Mouse (Mus musculus) gastrocnemius, postnatal 4 days (tissue): ENCODE measurements around the gene Prpf6. TPM values are rescaled to one million over a fixed set of nuclear protein-coding genes. Genes with fewer than 3 reads are reported as not detected.

Experiments
- DNase-seq, 2 experiments: peaks; one replicate each; pipeline ENCODE4 v3.0.0; 2021 to 2022; ENCODE audit warnings: low spot score in 2 of 2, mixed read lengths in 2 of 2
- total RNA-seq, 2 experiments: library from RNA; stranded (reverse); gene quantifications; 2 replicates each; pipeline ENCODE4 v1.2.3; 2021

Prpf6 gene
- total RNA-seq, 2 experiments from 2014 or later, result 41.9 to 43.9 TPM

DNA sequence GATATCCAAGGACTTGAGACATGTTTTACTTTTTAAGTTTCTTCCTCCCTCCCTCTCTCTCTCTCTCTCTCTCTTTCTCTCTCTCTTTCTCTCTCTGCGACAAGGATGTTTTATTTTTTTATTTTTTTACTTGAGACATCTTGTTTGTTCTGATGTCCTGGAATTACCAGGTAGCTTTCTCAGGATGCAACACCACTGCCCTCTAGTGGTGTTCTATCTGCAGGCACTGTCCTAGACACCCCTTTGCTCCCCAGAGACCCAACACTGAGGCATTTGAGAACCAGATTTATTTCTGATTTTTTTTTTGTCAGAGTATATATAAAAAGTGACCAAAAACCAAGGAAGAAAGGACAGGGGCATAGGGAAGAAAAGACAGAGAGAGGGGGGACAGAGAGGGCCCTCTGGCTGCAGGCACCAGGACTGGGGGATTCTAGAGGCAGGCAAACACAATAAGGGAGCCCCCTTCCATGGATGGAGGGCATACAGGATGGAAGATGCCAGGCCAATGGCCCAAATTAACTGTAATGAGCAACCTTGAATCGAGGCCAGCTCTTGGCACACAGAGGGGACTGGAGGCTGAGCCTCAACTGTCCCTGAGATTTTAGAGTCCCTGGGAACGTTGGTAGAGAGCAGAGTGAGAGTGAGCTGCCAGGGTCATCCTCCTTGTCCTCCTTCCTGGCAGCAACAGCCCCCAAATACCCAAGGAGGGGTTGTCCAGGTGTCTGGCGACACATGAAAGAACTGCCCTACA is 3.5 kb downstream of the Prpf6 start:
- DNase-seq, result no peak

DNA sequence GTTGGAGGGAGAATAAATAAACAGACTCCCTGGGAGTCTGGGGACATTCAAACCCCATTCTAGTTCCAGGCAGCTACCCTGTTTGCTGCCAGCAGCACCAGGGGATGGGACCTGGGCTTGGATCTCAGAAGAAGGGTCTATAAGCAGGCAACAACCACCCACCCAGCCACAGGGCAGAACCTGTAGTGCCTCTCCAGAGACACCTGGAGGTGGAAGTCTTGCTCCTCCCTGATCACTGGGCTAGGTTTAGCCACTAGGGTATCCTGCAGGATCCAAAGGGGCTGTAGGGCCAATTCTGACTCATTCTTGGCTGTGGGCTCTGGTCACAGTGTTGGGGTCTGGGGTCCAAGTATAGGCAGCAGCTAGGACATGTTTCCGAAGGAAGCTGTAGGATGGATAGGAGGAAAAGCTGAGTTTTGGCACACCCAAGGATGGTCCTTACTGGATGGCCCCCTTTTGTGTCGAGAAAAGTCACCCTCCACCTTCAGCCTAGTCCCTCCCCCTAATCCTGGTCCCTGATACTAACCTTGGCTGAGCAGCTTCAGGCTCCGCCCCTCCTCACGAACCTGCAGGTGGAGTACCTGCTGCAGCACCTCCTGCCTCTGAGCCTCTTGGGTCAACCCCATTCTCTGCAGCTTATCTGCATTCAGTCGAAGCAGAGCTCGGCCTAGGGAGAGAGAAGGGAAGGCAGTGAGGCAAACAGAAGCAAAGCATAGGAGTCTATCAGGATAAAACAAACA is 4.7 kb downstream of the Prpf6 start:
- DNase-seq, result no peak

DNA sequence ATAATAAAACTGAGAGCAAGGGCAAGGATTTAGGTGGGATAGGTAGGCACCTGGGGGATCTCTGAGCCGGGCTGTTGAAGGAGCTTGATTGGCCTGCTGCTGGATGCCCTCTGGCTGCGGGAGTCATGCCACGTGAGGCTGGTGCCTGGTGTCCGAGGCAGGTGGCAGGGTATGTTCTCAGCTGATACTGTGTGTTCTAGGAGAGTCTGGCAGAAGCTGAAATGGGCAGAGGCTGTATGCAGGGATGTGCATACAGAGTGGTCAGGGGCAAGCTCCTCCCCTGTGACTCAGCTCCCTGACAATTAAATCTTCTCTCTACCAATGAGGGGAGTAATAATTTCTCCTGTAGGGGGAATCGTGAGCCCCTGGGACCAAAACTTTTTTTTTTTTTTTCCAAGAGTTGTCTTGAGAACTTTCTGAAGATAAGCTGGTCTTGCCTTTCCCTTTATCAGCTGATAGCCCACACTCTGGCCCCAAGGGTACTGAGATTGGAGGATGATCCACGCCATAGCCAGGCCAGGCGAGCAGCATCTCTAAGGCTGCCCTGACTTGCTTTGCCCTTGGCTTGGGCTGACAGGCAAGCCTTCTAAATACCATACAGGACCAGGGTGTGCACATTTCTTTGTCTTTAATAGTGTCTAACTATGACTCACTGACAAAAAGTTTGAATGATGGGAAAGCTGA is 5.9 kb downstream of the Prpf6 start:
- DNase-seq, result no peak

DNA sequence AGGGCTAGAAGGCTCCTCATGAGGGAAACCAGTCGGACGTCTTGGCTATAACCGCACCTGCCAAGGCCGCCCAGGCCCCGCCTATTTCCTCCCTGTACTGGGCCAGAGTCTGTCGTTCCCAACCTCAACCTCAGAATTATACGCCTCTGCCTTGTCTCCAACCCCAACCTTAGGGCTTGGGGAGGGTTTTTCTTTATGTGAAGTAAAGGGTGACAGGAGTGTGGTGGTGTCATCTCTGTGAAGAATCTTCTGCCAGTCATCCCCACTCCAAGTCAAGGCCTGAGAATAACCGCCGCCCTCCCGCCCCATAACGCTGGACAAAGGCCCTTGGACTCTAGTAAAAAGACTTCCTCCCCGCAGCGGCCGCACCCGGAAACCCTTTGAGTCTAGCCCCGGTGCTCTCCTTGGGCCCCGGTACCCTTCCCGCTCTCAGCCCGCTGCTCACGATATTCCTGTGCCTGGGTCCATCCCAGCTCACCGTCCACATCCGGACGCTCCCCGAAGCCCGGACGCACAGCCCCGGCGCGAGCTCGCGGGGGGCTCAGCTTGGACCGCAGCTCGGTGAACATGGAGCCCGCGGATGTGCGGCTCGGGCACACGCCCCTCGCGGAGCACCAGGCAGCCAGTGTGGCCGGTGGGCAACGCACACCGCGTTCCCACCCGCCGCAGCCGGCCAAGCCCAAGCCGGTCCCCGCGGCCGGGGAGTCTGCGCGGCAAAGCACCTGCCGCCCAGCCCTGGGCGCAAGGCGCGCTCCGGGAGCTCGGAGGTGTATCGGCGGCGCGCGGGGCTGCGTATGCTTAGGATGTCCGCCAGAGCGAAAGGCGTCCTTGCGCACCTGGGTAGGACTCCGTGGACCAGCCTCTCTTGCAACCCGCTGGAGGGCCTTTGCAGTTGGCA is 7.0 kb downstream of the Prpf6 start, which contains the start of gene Samd10:
TSS of gene Samd10 (minus strand) at position 759 of the 898 bp plus-strand sequence.
- peak in 1 of 2 experiments; percentile 32 for DNase-seq

DNA sequence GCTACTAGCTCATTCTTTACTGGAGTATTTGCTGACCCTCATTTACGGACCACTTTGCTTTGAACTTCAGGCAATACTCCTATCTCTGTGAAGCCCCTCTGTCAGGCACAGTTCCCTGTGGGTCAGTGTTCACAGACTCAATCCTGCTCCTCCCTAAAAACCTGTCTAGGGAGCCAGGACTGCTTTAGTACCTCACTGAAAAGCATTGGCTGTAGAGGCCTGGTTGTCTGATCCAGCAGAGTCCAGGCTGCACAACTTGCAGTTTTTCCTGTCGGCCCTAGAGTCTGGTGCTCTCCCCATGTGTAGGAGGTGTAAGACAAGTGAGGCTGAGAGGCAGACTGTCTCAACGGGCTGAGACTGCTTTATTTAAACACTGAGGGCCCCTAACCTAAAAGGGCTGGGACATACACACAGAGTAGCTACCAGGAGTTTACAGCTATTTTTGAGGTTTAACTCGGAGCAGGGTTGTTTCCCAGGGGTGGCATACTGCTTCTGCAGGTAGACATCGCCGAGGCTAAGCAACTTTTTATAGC is 8.6 kb downstream of the Prpf6 start:
- no peak for DNase-seq

DNA sequence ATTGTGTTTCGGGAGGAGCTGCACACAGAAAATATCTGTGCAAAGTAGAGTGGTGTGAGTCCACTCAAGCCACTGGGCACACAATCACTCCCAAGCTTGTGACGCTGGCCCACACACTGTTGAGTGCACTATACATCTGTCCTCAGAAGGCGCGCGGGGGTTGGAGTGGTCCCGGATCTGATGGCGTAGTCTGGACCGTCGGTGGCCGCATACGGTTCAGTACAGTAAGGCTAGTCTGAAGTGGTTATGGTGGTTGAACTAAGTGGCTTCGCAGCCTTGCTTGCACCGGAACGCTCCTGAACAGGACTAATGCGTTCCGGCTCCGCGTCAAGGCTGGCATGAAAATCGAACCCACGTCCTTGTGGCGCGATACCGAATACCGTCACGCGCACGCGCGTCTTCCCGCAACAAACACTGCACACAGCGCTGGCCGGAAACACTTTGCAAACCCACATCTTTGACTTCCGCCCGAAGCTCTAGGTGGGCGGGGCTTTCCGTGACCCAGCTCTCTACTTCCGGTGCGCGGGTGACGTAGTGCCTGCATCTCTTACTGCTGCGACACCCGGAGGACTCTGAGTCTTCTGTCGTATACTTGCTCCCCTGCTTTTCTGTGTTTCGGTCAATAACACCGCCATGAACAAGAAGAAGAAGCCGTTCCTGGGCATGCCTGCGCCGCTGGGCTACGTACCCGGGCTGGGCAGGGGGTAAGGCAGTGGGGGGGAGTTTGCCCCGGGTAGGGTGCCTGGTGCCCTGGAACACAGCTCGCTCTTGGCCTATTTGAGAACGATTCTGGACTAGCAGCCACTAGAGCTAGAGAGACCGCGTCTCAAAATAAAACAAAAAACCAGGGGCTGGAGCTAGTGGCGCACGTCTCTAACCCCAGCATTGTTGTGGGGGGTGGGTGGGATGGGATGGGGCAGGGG is 9.4 kb downstream of the Prpf6 start:
- DNase-seq, result peak; percentile 90 to 97

DNA sequence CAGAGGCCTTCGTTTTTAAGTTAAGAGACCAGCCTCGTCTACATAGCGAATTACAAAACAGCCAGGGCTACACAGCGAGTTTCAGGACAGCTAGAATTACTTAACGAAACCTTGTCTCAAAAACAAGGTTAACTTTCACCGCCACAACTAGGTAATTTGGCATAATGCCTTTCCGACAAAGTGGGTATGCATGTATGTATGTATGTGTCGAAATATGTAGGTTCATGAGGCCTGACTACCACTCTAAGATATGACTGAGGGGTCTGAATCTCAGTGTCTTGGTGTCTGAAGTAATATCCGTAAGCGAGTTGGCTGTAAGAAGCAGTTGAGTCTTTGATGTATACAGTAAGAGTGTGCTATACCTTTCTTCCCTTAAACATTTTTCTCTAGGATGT is 10.1 kb downstream of the Prpf6 start:
- no peak for DNase-seq

DNA sequence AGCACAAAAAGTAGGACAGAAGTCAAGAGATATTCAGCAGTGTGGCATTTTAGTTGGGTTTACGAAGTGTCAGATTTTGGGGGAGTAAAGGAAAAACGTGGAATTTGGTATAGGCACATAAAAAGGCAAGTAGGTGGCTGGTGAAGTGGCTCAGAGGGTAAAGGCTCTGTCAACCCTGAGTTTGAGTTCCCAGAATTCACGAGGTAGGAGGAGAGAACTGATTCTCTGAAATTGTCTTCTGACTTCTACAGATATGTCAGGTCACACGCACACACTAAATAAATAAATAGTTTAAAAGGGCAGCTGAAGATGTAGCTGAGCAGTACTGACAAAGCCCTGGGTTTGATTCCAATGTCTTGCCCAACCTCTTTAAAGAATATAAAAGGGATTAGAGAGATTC is 10.7 kb downstream of the Prpf6 start:
- DNase-seq, result no peak

DNA sequence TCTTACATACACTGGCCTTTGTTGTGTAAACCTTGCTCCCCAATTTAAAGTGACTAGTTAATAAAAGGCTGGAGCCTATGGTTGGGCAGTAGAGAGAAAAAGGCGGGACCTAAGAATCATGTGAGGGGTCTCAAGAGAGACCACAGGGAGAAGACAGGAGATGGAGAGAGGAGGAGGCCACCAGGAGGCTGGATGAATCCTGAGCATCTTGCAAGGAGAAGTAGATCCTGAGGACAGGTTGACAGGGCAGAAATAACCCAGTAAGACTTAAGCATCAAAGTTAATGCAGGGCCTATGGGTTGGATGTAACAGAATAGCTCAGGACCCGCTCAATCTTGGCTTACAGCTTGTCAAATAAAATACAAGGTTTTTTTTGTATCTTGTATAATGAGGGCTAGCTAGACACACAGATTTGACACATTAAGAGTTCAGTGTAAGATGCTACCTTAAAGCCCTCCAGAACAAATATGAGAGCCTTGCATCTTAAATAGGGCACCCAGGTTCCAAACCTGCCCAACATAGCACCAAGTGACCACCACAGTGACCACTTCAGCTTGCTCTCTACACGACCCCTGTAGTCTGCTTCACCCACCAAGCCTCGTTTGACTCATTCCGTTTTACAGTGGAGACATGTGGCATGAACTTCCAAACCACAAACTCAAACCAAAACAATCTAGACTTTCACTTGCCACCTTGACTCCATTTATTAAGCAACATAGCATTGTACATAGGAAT is 27.3 kb downstream of the Prpf6 start:
- no peak for DNase-seq

DNA sequence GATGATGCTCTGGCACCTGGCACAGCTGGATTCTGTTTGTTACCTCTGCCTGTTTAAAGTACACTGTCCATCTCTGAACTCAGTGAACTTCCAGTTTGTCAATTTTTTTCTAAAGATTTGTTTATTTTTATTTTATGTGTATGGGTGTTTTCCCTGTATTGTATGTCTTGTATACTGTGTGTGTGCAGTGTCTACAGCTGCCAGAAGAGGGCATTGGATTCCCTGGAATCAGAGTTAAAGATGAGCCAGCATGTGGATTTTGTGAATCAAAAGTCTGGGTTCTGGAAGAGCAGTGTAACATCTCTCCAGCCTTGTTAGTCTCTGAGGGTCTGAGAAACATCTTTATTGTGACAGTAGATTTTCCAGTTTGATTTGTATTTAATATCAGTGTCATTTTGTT is 31.7 kb downstream of the Prpf6 start:
- no peak for DNase-seq

DNA sequence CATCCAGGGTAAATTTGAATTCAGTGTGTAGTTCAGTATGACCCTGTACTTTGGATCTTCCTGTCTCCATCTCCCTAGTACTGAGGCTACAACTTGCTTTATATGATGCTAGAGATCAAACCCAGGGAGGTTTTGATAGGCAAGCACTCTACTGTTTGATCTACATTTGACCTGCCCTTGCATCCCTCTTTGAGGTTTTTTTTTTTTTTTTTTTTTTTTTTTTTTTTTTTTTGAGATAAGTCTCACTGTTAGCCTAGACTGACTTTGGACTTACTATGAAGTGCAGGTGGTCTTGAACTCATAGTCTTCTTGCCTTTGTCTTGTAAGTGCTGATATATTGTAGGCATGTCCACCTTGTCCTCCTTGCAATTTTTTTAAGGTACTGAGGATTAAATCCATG is 36.8 kb downstream of the Prpf6 start:
- DNase-seq, result no peak

DNA sequence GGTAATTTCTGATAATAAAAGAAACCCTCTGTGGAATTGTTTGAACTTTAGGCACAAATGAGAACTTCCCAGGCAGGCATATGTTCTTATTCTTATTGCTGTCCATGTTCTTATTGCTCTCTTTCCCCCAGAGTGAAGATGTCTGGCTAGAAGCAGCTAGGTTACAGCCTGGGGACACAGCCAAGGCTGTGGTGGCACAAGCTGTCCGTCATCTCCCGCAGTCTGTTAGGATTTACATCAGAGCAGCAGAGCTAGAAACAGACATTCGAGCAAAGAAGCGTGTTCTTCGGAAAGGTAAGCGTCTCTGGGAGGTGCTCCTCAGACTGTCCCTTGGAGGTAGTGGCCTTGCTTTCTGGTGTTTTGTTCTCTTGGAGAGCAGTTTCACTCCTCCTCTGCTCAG is 41.0 kb downstream of the Prpf6 start:
- DNase-seq, result no peak

DNA sequence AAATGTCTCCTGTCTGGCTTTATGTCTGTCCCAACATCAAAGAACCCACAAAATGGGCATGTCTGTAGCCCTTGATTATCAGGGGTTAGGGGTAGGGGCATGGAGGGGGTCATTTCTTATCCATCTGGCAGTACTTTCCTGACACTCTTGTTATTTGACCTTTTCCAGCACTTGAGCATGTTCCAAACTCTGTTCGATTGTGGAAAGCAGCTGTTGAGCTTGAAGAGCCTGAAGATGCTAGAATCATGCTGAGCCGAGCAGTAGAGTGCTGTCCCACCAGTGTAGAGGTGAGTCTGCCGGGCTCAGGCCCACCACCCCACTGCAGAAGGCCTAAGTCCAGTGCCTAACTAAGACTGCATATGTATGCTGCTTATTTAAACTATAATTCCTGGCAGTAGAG is 44.2 kb downstream of the Prpf6 start:
- DNase-seq, result no peak

DNA sequence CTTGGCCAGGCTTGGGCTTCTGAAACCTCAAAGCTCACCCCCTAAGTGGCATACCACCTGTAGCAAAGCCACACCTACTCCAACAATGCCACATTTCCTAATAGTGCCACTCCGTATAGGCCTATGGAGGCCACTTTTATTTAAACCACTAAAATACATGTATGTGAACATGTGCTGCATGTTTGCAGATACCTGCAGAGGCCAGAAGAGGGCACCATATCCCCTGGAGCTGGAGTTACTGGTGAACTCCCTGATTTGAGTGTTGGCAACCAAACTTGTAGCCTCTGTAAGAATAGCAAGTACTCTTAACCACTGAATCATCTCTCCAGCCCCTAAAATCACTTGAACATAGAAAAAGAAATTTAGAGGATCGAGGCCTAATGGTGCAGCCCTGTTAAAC is 52.7 kb downstream of the Prpf6 start:
- peak in 1 of 2 experiments; percentile 30 for DNase-seq

DNA sequence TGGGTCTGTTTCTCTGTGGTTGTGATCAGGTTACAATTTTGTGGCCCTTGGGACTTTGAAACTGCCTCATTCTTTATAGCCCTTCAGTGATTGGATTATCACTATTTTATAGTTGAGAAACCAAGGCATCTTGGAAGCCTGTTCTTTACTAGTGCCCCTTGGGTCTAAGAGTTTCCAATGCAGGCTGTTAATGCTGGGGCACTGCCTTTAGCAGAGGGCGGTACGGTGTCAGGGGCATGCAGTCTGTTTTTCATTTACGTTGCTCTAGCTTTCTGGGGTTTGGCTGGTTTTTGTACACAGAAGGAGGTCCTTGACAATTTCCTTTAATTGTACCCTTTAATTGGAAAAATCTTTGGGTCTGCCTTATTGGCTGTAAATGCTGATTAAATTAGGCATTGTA is 54.0 kb downstream of the Prpf6 start:
- no peak for DNase-seq

DNA sequence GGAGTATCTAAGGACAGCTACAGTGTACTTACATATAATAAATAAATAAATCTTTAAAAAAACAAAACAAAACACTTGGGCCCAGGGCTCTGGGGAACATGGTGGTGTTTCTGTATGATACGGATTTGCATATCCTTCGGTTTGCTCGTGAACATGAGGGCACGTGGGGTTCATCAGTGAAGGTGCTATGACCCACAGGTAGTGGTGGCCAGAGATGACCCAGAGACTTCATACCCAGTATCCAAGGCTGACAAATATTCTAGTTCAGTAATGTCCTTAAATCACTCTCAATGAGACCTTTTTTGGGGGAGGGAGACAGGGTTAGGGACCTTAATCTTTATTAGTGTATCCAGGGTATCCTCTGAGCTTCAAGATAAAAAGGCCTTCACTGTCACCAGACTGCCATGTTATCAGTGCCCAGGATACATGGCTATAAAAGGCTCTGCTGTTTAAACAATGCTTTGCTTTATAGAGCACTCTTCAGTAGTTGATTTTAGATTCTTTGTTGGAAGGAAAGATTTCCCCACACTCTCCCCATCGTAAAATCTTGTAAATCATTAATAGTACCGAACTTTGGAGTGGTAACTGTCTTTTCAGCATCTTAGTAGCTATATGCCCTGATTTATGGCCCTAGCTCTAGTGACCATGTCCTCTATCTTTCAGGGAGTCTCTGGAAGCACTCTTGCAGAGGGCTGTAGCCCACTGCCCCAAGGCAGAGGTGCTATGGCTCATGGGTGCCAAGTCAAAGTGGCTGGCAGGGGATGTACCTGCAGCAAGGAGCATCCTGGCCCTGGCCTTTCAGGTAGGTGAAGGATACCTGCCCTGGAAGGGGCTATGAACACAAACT is 55.2 kb downstream of the Prpf6 start:
- no peak for DNase-seq

DNA sequence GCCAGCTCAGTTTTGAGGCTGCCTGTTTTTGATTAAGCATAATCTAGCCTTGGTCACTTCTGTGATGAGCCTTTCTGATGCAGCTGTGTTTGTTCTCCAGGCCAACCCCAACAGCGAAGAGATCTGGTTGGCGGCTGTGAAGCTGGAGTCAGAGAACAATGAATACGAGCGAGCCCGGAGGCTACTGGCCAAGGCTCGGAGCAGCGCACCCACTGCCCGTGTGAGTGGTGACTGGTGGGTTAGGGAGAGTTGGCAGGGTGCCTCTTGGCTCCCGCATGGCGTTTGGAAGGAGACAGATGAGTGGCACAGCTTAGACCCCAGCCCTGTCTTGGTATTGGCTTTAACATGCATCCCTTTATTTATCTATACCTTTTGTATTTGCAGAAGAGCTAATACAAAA is 57.3 kb downstream of the Prpf6 start:
- no peak for DNase-seq

DNA sequence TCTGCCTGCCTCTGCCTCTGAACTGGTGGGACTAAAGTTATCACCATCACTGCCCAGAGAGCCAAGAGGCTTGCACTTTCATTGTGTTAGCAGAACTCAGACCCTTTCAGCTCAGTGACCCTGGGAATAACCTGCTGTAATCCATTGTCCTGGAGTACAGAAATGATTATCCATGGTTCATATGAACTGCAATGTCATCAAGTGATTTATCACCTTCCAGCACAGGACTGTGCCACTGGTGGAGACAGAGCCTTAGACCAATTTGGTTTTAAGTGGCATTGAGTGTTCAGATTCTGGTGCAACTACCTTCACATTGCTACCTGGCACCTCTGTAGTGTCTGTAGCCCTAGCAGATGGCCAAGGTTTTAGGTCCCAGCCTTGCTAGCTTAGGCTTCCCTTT is 61.4 kb downstream of the Prpf6 start:
- DNase-seq, result no peak
